Mouse (Mus musculus): ENCODE results near the gene Efcab7. TPM values are rescaled to one million over a fixed set of nuclear protein-coding genes. Genes with fewer than 3 reads are reported as not detected.

The Efcab7 gene
- polyA plus RNA-seq, 1 experiment from 2014 or later = 25.6 TPM

DNA sequence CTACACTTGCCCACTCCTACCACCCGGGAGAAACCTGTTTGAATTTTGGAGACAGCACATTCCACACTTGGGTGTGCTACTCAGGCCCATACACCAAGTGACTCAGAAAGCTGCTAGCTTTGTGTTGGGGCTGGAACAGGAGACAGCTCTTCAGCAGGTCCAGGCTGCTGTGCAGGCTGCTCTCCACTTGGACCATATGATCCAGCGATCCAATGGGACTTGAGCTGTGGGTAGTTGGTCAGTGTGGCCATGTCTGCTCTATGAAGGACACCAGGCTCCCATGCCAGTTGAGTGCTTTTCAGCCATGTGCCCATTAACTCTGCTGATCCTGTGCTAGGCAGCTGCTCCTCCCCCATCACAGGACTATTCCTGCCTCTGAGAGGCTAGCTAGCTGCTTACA, 124.9 kb downstream of the Efcab7 start:
- no peaks in the 10 kb centered on the region for H3K4me1 ChIP-seq (replicated peaks; ENCODE audit: control insufficient read depth, insufficient read depth, low read length)
- H3K9ac ChIP-seq (ENCODE audit: low read length) = no peak overlapping the region
- no peaks in the 10 kb centered on the region for H3K36me3 ChIP-seq (ENCODE audit: control insufficient read depth, insufficient read depth, low read length)
- no peak overlapping the region for H3K27ac ChIP-seq (ENCODE audit: low read depth, low read length)
- no peaks in the 10 kb centered on the region for H3K27me3 ChIP-seq (ENCODE audit: control insufficient read depth, insufficient read depth, low read length)
- no peak for ATAC-seq (replicated peaks; ENCODE audit: low FRiP score)
- H3K4me3 ChIP-seq (ENCODE audit: low read depth, low read length) = no peak overlapping the region
- WGBS = 88% methylated on average over 2 of the region's 2 CpGs
- no peak for DNase-seq (ENCODE audit: low spot score)
- no peak overlapping the region for H3K4me2 ChIP-seq (ENCODE audit: low read depth, low read length, severe bottlenecking)
- H3K9me3 ChIP-seq (ENCODE audit: control insufficient read depth, low read length) = no peaks in the 10 kb centered on the region

DNA sequence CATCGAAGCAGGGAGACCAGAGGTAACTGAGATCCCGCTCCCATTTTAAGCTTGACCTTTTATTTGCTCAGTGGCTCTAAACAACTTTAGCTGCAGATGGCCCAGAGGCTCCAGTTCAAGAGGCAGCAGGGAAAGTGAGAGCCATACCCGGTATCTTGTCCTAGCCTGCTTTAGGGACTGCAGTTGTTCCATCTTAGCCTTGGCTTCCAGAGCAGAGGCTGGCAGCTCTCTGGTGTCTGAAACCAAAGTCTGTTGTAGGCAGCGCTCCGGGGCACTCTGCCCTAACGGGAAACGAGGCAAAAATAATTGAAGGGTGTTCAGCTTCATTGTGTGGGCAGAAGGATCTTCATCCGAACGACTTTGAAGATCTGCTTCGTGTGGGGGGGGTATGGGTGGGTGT, 126.4 kb downstream of the Efcab7 start:
- Histone ChIP-seq H3K9me3 (ENCODE audit: control insufficient read depth, low read length) (no peaks in the 10 kb centered on the region), H3K9ac (ENCODE audit: low read length) (no peak overlapping the region), H3K36me3 (ENCODE audit: control insufficient read depth, insufficient read depth, low read length) (no peaks in the 10 kb centered on the region), H3K4me3 (ENCODE audit: low read depth, low read length) (no peak overlapping the region), H3K4me2 (ENCODE audit: low read depth, low read length, severe bottlenecking) (no peak overlapping the region), H3K27me3 (ENCODE audit: control insufficient read depth, insufficient read depth, low read length) (no peaks in the 10 kb centered on the region), H3K4me1 (replicated peaks; ENCODE audit: control insufficient read depth, insufficient read depth, low read length) (no peaks in the 10 kb centered on the region), H3K27ac (ENCODE audit: low read depth, low read length) (no peak overlapping the region)
- DNase-seq (ENCODE audit: low spot score) (no peak), ATAC-seq (replicated peaks; ENCODE audit: low FRiP score) (no peak)
- 77% methylated on average over 10 of the region's 10 CpGs for WGBS

DNA sequence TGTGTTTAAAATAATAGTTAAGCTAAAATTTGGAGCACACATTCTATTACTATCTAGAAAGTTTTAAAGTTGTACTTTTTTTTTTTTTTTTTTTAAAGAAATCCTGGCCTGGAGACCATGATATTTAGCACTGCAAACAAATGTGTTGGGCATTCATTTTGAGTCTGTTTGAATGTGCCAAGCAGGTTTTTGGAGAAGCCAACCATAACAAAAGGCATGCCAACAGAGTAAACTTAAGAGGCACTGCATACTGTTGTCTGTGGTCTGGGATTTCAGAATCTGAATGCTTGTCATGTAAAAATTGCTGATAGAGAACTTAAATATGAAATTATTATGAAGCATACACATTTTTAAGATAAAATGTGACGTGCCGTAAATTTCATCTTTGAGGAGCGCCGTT, 128.2 kb downstream of the Efcab7 start:
- DNase-seq (ENCODE audit: low spot score) (no peak), ATAC-seq (replicated peaks; ENCODE audit: low FRiP score) (no peak)
- Histone ChIP-seq H3K9ac (ENCODE audit: low read length) (no peak overlapping the region), H3K9me3 (ENCODE audit: control insufficient read depth, low read length) (no peaks in the 10 kb centered on the region), H3K4me3 (ENCODE audit: low read depth, low read length) (no peak overlapping the region), H3K4me1 (replicated peaks; ENCODE audit: control insufficient read depth, insufficient read depth, low read length) (no peaks in the 10 kb centered on the region), H3K4me2 (ENCODE audit: low read depth, low read length, severe bottlenecking) (no peak overlapping the region), H3K36me3 (ENCODE audit: control insufficient read depth, insufficient read depth, low read length) (no peaks in the 10 kb centered on the region), H3K27me3 (ENCODE audit: control insufficient read depth, insufficient read depth, low read length) (no peaks in the 10 kb centered on the region), H3K27ac (ENCODE audit: low read depth, low read length) (no peak overlapping the region)
- 95% methylated on average over 4 of the region's 4 CpGs for WGBS

DNA sequence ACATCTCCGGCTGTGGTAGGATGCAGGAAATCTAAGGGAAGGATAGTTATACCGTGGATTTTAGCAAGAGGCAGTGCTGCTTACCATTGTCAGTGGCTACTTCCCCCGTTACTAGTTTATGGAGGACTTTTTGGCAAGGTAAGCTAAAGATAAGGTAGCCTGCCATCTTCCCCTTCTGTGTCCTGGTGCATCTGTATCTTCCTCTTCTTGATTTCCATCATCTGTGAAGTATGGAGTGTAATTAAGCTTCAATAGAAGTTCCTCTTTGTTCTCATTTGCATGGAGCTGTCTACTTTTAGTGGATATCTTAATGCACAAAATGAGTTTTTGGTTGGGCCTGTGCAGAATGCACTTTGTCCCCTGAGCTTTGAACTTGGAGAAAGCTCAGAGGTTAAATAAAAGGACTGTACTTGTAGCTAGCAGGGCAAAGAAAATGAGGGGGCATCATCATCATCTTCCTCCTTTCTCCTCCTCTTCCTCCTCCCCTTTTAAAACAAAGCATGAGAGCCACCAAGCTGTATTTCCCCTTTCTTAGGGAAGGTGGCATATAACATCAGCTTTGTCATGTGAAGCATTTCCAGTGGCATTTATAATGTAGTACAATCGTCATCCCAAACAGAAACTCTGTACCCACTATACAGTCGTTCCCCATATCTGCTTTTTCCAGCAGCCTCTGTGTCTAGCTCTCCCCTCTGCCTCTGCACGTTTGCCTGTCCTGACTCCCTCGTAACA, 129.3 kb downstream of the Efcab7 start:
- H3K9me3 ChIP-seq (ENCODE audit: control insufficient read depth, low read length) = no peaks in the 10 kb centered on the region
- no peaks in the 10 kb centered on the region for H3K36me3 ChIP-seq (ENCODE audit: control insufficient read depth, insufficient read depth, low read length)

DNA sequence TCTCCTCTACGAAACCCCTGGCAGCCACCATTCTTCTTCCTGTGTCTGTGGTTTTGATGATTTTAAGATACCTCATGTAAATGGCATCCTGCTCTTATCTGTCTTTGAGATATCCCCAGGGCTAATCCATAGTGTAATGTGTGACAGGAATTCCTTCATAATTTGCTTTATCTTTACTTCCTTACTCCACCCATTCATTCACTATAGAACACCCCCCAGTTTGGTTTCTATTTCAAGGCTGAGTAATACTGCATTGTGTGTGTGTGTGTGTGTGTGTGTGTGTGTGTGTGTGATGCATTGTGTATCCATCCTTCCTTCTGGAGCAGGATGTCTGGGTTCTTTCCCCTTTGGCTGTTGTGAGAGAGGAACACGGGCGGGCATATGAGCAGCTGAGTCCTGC, 130.3 kb downstream of the Efcab7 start:
- Histone ChIP-seq H3K9me3 (ENCODE audit: control insufficient read depth, low read length) (no peaks in the 10 kb centered on the region), H3K27me3 (ENCODE audit: control insufficient read depth, insufficient read depth, low read length) (no peaks in the 10 kb centered on the region), H3K27ac (ENCODE audit: low read depth, low read length) (no peak overlapping the region), H3K4me2 (ENCODE audit: low read depth, low read length, severe bottlenecking) (no peak overlapping the region), H3K36me3 (ENCODE audit: control insufficient read depth, insufficient read depth, low read length) (no peaks in the 10 kb centered on the region), H3K4me1 (replicated peaks; ENCODE audit: control insufficient read depth, insufficient read depth, low read length) (no peaks in the 10 kb centered on the region), H3K4me3 (ENCODE audit: low read depth, low read length) (no peak overlapping the region), H3K9ac (ENCODE audit: low read length) (no peak overlapping the region)
- WGBS = 93% methylated on average over 3 of the region's 3 CpGs
- ATAC-seq (replicated peaks; ENCODE audit: low FRiP score) (no peak), DNase-seq (ENCODE audit: low spot score) (no peak)

More for the DNA sequence above, 129.3 kb downstream of the Efcab7 start:
- DNase-seq (ENCODE audit: low spot score) = no peak
- H3K9ac ChIP-seq (ENCODE audit: low read length) = no peak overlapping the region
- WGBS = 86% methylated on average over 7 of the region's 7 CpGs
- no peaks in the 10 kb centered on the region for H3K27me3 ChIP-seq (ENCODE audit: control insufficient read depth, insufficient read depth, low read length)
- ATAC-seq (replicated peaks; ENCODE audit: low FRiP score) = no peak
- no peak overlapping the region for H3K4me2 ChIP-seq (ENCODE audit: low read depth, low read length, severe bottlenecking)
- no peak overlapping the region for H3K4me3 ChIP-seq (ENCODE audit: low read depth, low read length)
- no peak overlapping the region for H3K27ac ChIP-seq (ENCODE audit: low read depth, low read length)
- no peaks in the 10 kb centered on the region for H3K4me1 ChIP-seq (replicated peaks; ENCODE audit: control insufficient read depth, insufficient read depth, low read length)

Other genes starting within 250 kb of the Efcab7 start
- gene Foxd3, start 172.9 kb upstream of the Efcab7 start, polyA plus RNA-seq (2014; fragmentation: Nextera tagmentation; extraction: Ambion mirVana) = 0.08 TPM in 1 of 2 replicates, not detected in the other
- 17.6 TPM in 2 replicates for gene Alg6, start 113.5 kb upstream of the Efcab7 start, polyA plus RNA-seq (2014; fragmentation: Nextera tagmentation; extraction: Ambion mirVana)
- 56.8 and 58.9 TPM in 2 replicates for gene Pgm1, start 100.2 kb downstream of the Efcab7 start, polyA plus RNA-seq (2014; fragmentation: Nextera tagmentation; extraction: Ambion mirVana)
- 51.0 and 57.3 TPM in 2 replicates for gene Itgb3bp, start 100.6 kb downstream of the Efcab7 start, polyA plus RNA-seq (2014; fragmentation: Nextera tagmentation; extraction: Ambion mirVana)